In genomic region chr12:77155626-77156025, GRCm38 (mm10) we compare ENCODE assay signal across 23 mouse cellular contexts.
A peak's percentile ranks its signal among the peaks of the same experiment; 100 is the strongest.
DNase-seq lines count a peak whose midpoint lies in the region; ATAC-seq lines count a peak whose summit lies in the region.
"Had no signal": no experiment of that assay in that cellular context is flagged by ENCODE, and none has a peak within 500 bp of the region (broad histone marks: within the 10 kb centered on the region; RNA-seq: fewer than 3 reads in every experiment).

No protein-coding gene starts in this region.

- 0 out of 2 replicates have a peak overlapping the region, but pooled peaks have one; percentile 1 for H3K27ac ChIP-seq in hindbrain, embryonic 15.5 days (replicated peaks)
- no peak overlapping the region for H3K27ac ChIP-seq in hindbrain, embryonic 14.5 days
- peak overlapping the region; percentile 33; the same call in 1 of the 2 replicates for H3K27ac ChIP-seq in neural tube, embryonic 13.5 days (replicated peaks)
- 0 out of 2 replicates have a peak overlapping the region, but pooled peaks have one; percentile 1 for H3K27ac ChIP-seq in neural tube, embryonic 15.5 days (replicated peaks)
- H3K27ac ChIP-seq: embryonic facial prominence, embryonic 13.5 days; forebrain, embryonic 10.5 days; forebrain, embryonic 13.5 days; heart, embryonic 15.5 days; hindbrain, embryonic 12.5 days had no signal

- no peak overlapping the region for H3K4me3 ChIP-seq in hindbrain, embryonic 15.5 days
- H3K4me3 ChIP-seq in hindbrain, embryonic 14.5 days (replicated peaks; ENCODE audit: low read length) = no peak overlapping the region
- H3K4me3 ChIP-seq in neural tube, embryonic 13.5 days = no peak overlapping the region
- H3K4me3 ChIP-seq in neural tube, embryonic 15.5 days (replicated peaks) = no peak overlapping the region
- H3K4me3 ChIP-seq: embryonic facial prominence, embryonic 13.5 days; forebrain, embryonic 10.5 days; forebrain, embryonic 13.5 days; heart, embryonic 12.5 days; heart, embryonic 15.5 days; hindbrain, embryonic 12.5 days had no signal

- no peak for ATAC-seq in hindbrain, embryonic 15.5 days (ENCODE audit: low FRiP score, low read depth)
- no peak for ATAC-seq in hindbrain, embryonic 14.5 days (ENCODE audit: low FRiP score)
- no peak for ATAC-seq in neural tube, embryonic 13.5 days (ENCODE audit: low read depth)
- ATAC-seq in neural tube, embryonic 15.5 days (ENCODE audit: low FRiP score) = peak; percentile 66; the same call in 1 of the 2 replicates
- ATAC-seq: CD4-positive, CD25-positive, alpha-beta regulatory T cell, adult 4 months; forebrain, embryonic 13.5 days; forebrain, embryonic 16.5 days had no signal

- H3K9ac ChIP-seq in hindbrain, embryonic 15.5 days = no peak overlapping the region
- H3K9ac ChIP-seq in hindbrain, embryonic 14.5 days = no peak overlapping the region
- no peak overlapping the region for H3K9ac ChIP-seq in neural tube, embryonic 13.5 days
- H3K9ac ChIP-seq in neural tube, embryonic 15.5 days (replicated peaks) = no peak overlapping the region
- H3K9ac ChIP-seq: embryonic facial prominence, embryonic 13.5 days; forebrain, embryonic 13.5 days; heart, embryonic 12.5 days; heart, embryonic 15.5 days; hindbrain, embryonic 12.5 days had no signal

- no peaks in the 10 kb centered on the region for H3K9me3 ChIP-seq in hindbrain, embryonic 15.5 days
- H3K9me3 ChIP-seq in hindbrain, embryonic 14.5 days (ENCODE audit: control insufficient read depth, low read length) = no peaks in the 10 kb centered on the region
- no peaks in the 10 kb centered on the region for H3K9me3 ChIP-seq in neural tube, embryonic 13.5 days
- H3K9me3 ChIP-seq in neural tube, embryonic 15.5 days (replicated peaks) = no peaks in the 10 kb centered on the region
- H3K9me3 ChIP-seq: embryonic facial prominence, embryonic 13.5 days; forebrain, embryonic 10.5 days; forebrain, embryonic 13.5 days; heart, embryonic 15.5 days; hindbrain, embryonic 12.5 days had no signal

- WGBS in hindbrain, embryonic 15.5 days = 71% methylated on average over 6 of the region's 6 CpGs
- 63% methylated on average over 6 of the region's 6 CpGs for WGBS in hindbrain, embryonic 14.5 days
- 62% methylated on average over 6 of the region's 6 CpGs for WGBS in neural tube, embryonic 13.5 days
- 57% methylated on average over 6 of the region's 6 CpGs for WGBS in neural tube, embryonic 15.5 days

- H3K4me1 ChIP-seq in hindbrain, embryonic 15.5 days (replicated peaks) = no peaks in the 10 kb centered on the region
- H3K4me1 ChIP-seq in hindbrain, embryonic 14.5 days (replicated peaks; ENCODE audit: control insufficient read depth, insufficient read depth, low read length) = no peaks in the 10 kb centered on the region; the same call in 1 of the 2 replicates
- H3K4me1 ChIP-seq in neural tube, embryonic 13.5 days (replicated peaks) = peaks cover 11% of the 10 kb centered on the region
- peaks cover 5% of the 10 kb centered on the region; the same call in 1 of the 2 replicates for H3K4me1 ChIP-seq in neural tube, embryonic 15.5 days
- H3K4me1 ChIP-seq: embryonic facial prominence, embryonic 13.5 days; forebrain, embryonic 10.5 days; forebrain, embryonic 13.5 days; heart, embryonic 12.5 days; heart, embryonic 15.5 days; hindbrain, embryonic 12.5 days had no signal

- no peaks in the 10 kb centered on the region for H3K27me3 ChIP-seq in hindbrain, embryonic 15.5 days
- H3K27me3 ChIP-seq in hindbrain, embryonic 14.5 days (ENCODE audit: control insufficient read depth, insufficient read depth, low read length) = no peaks in the 10 kb centered on the region
- no peaks in the 10 kb centered on the region for H3K27me3 ChIP-seq in neural tube, embryonic 13.5 days
- H3K27me3 ChIP-seq in neural tube, embryonic 15.5 days (replicated peaks) = no peaks in the 10 kb centered on the region
- H3K27me3 ChIP-seq: embryonic facial prominence, embryonic 13.5 days; forebrain, embryonic 13.5 days; heart, embryonic 12.5 days; heart, embryonic 15.5 days; hindbrain, embryonic 12.5 days had no signal

- DNase-seq in hindbrain, embryonic 14.5 days (ENCODE audit: low spot score) = no peak
- no peak for DNase-seq in neural tube, embryonic 10.5 days (ENCODE audit: extremely low spot score, low spot score)
- no peak for DNase-seq in gastrocnemius, postnatal 10 days
- DNase-seq: adrenal gland, adult 2 months; adrenal gland, postnatal 25 days; cerebellum, adult 18-20 months; cerebellum, adult 9-10 months; cerebellum, postnatal 14 days; gastrocnemius, postnatal 14 days; heart, adult 18-20 months; heart, postnatal 10 days; heart, postnatal 4 days had no signal

- H3K36me3 ChIP-seq in hindbrain, embryonic 15.5 days = no peaks in the 10 kb centered on the region
- H3K36me3 ChIP-seq in hindbrain, embryonic 14.5 days (replicated peaks; ENCODE audit: control insufficient read depth, insufficient read depth) = no peaks in the 10 kb centered on the region
- no peaks in the 10 kb centered on the region for H3K36me3 ChIP-seq in neural tube, embryonic 13.5 days
- no peaks in the 10 kb centered on the region for H3K36me3 ChIP-seq in neural tube, embryonic 15.5 days
- H3K36me3 ChIP-seq: embryonic facial prominence, embryonic 13.5 days; forebrain, embryonic 10.5 days; heart, embryonic 12.5 days; heart, embryonic 15.5 days; hindbrain, embryonic 12.5 days had no signal

- H3K4me2 ChIP-seq in hindbrain, embryonic 15.5 days = no peak overlapping the region
- H3K4me2 ChIP-seq in hindbrain, embryonic 14.5 days (replicated peaks) = no peak overlapping the region
- H3K4me2 ChIP-seq in neural tube, embryonic 13.5 days = no peak overlapping the region
- H3K4me2 ChIP-seq in neural tube, embryonic 15.5 days = no peak overlapping the region
- H3K4me2 ChIP-seq: embryonic facial prominence, embryonic 13.5 days; forebrain, embryonic 13.5 days; heart, embryonic 12.5 days; heart, embryonic 15.5 days; hindbrain, embryonic 12.5 days had no signal
